Mouse (Mus musculus) MEL-GATA-1-ER (cell line): ENCODE measurements around the gene Kat5.

Experiments used
- DNase-seq: peaks from one replicate; pipeline ENCODE4 v3.0.0-alpha.2; 2012; ENCODE audit warnings: low read depth; ENCODE audit errors: extremely low read depth

Gene Kat5

GRCm38 (mm10) chr19:5629907-5630306 is 19.9 kb upstream of the Kat5 start:
- DNase-seq, result no peak

GRCm38 (mm10) chr19:5625311-5625710 is 15.3 kb upstream of the Kat5 start:
- no peak for DNase-seq

GRCm38 (mm10) chr19:5621884-5622283 is 11.8 kb upstream of the Kat5 start:
- DNase-seq, result no peak

GRCm38 (mm10) chr19:5620007-5620406 is 10.0 kb upstream of the Kat5 start:
- DNase-seq, result no peak

- DNase-seq, result no peak
Measured at GRCm38 (mm10) chr19:5614953-5615352, 4.9 kb upstream of the Kat5 start.

- DNase-seq, result peak; percentile 88
Measured at GRCm38 (mm10) chr19:5612762-5613411, 2.9 kb upstream of the Kat5 start.

- DNase-seq, result no peak
Measured at GRCm38 (mm10) chr19:5611973-5612372, 1.9 kb upstream of the Kat5 start.

- no peak for DNase-seq
Measured at GRCm38 (mm10) chr19:5609171-5609546, 878 bp downstream of the Kat5 start.

- DNase-seq, result no peak
Measured at GRCm38 (mm10) chr19:5608707-5609106, 1.3 kb downstream of the Kat5 start.

GRCm38 (mm10) chr19:5607705-5608410 is 2.2 kb downstream of the Kat5 start:
- DNase-seq, result no peak

- no peak for DNase-seq
Measured at GRCm38 (mm10) chr19:5606196-5606595, 3.8 kb downstream of the Kat5 start.

- no peak for DNase-seq
Measured at GRCm38 (mm10) chr19:5605126-5605525, 4.9 kb downstream of the Kat5 start.

- DNase-seq, result no peak
Measured at GRCm38 (mm10) chr19:5603664-5604063, 6.4 kb downstream of the Kat5 start.

GRCm38 (mm10) chr19:5601752-5602541 is 8.1 kb downstream of the Kat5 start, which contains the start of gene Rnaseh2c:
Rnaseh2c (plus strand) TSS chr19:5601873.
- DNase-seq, result peak; percentile 72

GRCm38 (mm10) chr19:5599224-5599623 is 10.8 kb downstream of the Kat5 start:
- DNase-seq, result no peak

GRCm38 (mm10) chr19:5591888-5592287 is 18.1 kb downstream of the Kat5 start:
- no peak for DNase-seq

- DNase-seq, result no peak
Measured at GRCm38 (mm10) chr19:5589159-5589558, 20.9 kb downstream of the Kat5 start.

GRCm38 (mm10) chr19:5581995-5582394 is 28.0 kb downstream of the Kat5 start:
- no peak for DNase-seq

GRCm38 (mm10) chr19:5580776-5581175 is 29.3 kb downstream of the Kat5 start:
- no peak for DNase-seq

- no peak for DNase-seq
Measured at GRCm38 (mm10) chr19:5579971-5580370, 30.1 kb downstream of the Kat5 start.

GRCm38 (mm10) chr19:5575336-5575735 is 34.7 kb downstream of the Kat5 start:
- no peak for DNase-seq
